Mouse (Mus musculus): Measurements from ENCODE around the gene Mon2. TPM values are rescaled to one million over a fixed set of nuclear protein-coding genes. Genes with fewer than 3 reads are reported as not detected.

Mon2 gene
- polyA plus RNA-seq, 1 experiment from 2014 or later = 32.3 TPM

DNA sequence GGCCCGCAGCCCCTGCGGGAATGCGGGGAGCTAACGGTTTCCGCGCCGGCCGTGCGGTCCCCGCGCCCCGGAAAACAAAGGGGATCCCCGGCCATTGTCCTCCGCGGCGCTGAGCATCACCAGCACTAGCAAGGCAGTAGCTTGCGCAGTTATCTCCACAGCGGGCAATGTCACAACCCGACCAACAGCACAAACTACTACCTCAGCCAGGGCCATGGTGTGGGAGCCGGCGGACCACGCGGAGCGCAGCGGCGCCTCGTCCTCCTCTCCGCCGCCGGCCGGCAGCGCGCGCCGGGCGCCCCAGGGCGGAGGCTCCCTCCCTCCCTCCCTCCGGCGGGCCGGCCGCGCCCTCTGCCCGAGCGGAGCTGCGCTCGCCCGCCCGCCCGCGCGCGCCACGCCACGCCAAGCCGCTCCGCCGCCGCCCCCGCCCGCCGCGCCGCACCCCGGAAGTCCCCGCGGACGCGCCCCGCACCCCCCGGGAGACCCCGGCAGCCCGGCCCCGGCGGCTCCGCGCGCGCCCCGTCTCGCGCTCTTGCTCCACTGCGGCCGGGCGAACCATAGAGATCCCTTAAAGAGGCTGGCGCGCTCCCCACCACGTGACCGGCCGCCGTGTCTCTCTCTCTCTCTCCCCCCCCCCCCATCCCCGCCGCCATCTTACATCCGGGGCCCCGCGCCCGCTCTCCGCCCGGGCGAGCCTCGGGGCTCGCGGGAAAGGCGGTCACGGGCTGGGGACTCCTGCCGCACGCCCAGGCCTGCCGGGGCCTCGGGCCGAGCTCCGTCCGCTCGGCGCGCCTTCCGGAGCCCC is 90.6 kb downstream of the Mon2 start:
- H3K9me3 ChIP-seq (ENCODE audit: control insufficient read depth, low read length) = no peaks in the 10 kb centered on the region
- H3K4me3 ChIP-seq (ENCODE audit: control insufficient read depth in 1 of 2, insufficient read depth in 1 of 2, low read depth in 1 of 2, low read length in 2 of 2) = peak overlapping the region; percentile 71 to 82
- H3K36me3 ChIP-seq (ENCODE audit: control insufficient read depth, insufficient read depth, low read length) = peaks cover 16% of the 10 kb centered on the region
- 1% methylated on average over 48 of the region's 115 CpGs for WGBS
- H3K4me2 ChIP-seq (ENCODE audit: low read length) = peak overlapping the region; percentile 88
- peaks cover 7 to 55% of the 10 kb centered on the region in 2 experiments for H3K4me1 ChIP-seq (ENCODE audit: control insufficient read depth in 2 of 2, insufficient read depth in 2 of 2, low read length in 2 of 2)
- peak overlapping the region; percentile 98 for H3K9ac ChIP-seq (ENCODE audit: low read length)
- H3K27ac ChIP-seq (replicated peaks in 1 of 2; ENCODE audit: control insufficient read depth in 1 of 2, insufficient read depth in 1 of 2, low read depth in 2 of 2, low read length in 2 of 2) = peak overlapping the region; percentile 98 to 100
- ATAC-seq (ENCODE audit: insufficient number of reproducible peaks, insufficient read depth, low FRiP score, low read depth) = peak; percentile 85
- no peaks in the 10 kb centered on the region for H3K27me3 ChIP-seq (ENCODE audit: control insufficient read depth, insufficient read depth, low read length)

DNA sequence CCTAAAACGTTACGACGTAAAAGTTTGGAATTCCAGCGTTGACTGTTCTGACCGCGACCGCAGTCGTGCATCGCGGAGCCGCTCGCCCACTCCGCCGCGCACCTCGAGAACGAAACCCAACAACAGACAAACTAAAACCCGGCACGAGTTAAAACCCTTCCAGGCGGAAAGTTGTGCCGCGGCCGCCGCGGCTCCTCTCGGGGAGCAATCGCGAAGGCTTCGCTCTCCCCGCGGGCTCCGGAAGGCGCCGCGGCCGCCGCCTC is 91.1 kb downstream of the Mon2 start:
- no peak for ATAC-seq (ENCODE audit: insufficient number of reproducible peaks, insufficient read depth, low FRiP score, low read depth)
- no peaks in the 10 kb centered on the region for H3K9me3 ChIP-seq (ENCODE audit: control insufficient read depth, low read length)
- H3K36me3 ChIP-seq (ENCODE audit: control insufficient read depth, insufficient read depth, low read length) = peaks cover 19% of the 10 kb centered on the region
- under 1% methylated on average over 37 of the region's 37 CpGs for WGBS
- no peaks in the 10 kb centered on the region for H3K27me3 ChIP-seq (ENCODE audit: control insufficient read depth, insufficient read depth, low read length)
- H3K27ac ChIP-seq (replicated peaks in 1 of 2; ENCODE audit: control insufficient read depth in 1 of 2, insufficient read depth in 1 of 2, low read depth in 2 of 2, low read length in 2 of 2) = peak overlapping the region; percentile 98
- H3K4me3 ChIP-seq (ENCODE audit: control insufficient read depth in 1 of 2, insufficient read depth in 1 of 2, low read depth in 1 of 2, low read length in 2 of 2) = peak overlapping the region; percentile 71 to 82
- peak overlapping the region; percentile 88 for H3K4me2 ChIP-seq (ENCODE audit: low read length)
- peak overlapping the region; percentile 98 for H3K9ac ChIP-seq (ENCODE audit: low read length)
- H3K4me1 ChIP-seq (ENCODE audit: control insufficient read depth in 2 of 2, insufficient read depth in 2 of 2, low read length in 2 of 2) = peaks cover 5 to 51% of the 10 kb centered on the region in 2 experiments

DNA sequence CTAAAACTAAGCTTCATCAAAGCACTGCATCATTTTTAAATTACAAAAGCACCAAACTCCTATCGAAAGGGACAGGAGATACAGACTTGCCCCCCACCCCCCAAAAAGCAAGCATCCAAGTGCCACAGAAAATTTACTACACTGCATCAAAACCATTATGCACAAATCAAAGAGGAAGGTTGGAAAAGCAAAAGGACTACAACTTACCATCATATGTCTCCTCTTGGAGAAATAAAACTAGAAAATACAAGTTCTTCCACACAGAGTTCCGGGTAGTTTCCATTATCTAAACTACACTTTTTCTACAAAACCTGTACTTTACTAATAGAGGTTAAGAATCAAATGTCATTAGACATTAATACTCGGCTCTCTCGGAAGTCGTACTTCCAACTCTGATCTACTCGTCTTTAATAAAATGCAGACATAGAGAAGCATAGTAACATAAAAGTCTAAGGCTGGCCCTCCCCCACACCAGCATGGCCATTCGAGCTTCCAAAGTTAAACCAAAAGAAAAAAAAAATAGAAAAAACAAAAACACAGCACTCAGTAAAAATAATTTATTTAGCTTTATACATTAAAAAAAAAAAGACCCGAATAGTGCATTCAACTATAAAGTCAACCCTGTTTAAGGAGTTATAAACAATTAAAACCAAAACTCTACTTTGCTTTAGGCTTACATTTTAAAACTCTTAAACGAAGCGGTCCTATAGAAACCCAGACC is 91.6 kb downstream of the Mon2 start:
- Histone ChIP-seq H3K36me3 (ENCODE audit: control insufficient read depth, insufficient read depth, low read length) (peaks cover 24% of the 10 kb centered on the region), H3K27ac (replicated peaks in 1 of 2; ENCODE audit: control insufficient read depth in 1 of 2, insufficient read depth in 1 of 2, low read depth in 2 of 2, low read length in 2 of 2) (peak overlapping the region; percentile 98), H3K9me3 (ENCODE audit: control insufficient read depth, low read length) (no peaks in the 10 kb centered on the region), H3K4me2 (ENCODE audit: low read length) (peak overlapping the region; percentile 88), H3K27me3 (ENCODE audit: control insufficient read depth, insufficient read depth, low read length) (no peaks in the 10 kb centered on the region), H3K4me1 (ENCODE audit: control insufficient read depth in 2 of 2, insufficient read depth in 2 of 2, low read length in 2 of 2) (peaks cover 3 to 46% of the 10 kb centered on the region in 2 experiments), H3K9ac (ENCODE audit: low read length) (peak overlapping the region; percentile 98), H3K4me3 (ENCODE audit: control insufficient read depth in 1 of 2, insufficient read depth in 1 of 2, low read depth in 1 of 2, low read length in 2 of 2) (peak overlapping the region; percentile 71 to 82)
- no peak for ATAC-seq (ENCODE audit: insufficient number of reproducible peaks, insufficient read depth, low FRiP score, low read depth)
- 2% methylated on average over 10 of the region's 10 CpGs for WGBS

DNA sequence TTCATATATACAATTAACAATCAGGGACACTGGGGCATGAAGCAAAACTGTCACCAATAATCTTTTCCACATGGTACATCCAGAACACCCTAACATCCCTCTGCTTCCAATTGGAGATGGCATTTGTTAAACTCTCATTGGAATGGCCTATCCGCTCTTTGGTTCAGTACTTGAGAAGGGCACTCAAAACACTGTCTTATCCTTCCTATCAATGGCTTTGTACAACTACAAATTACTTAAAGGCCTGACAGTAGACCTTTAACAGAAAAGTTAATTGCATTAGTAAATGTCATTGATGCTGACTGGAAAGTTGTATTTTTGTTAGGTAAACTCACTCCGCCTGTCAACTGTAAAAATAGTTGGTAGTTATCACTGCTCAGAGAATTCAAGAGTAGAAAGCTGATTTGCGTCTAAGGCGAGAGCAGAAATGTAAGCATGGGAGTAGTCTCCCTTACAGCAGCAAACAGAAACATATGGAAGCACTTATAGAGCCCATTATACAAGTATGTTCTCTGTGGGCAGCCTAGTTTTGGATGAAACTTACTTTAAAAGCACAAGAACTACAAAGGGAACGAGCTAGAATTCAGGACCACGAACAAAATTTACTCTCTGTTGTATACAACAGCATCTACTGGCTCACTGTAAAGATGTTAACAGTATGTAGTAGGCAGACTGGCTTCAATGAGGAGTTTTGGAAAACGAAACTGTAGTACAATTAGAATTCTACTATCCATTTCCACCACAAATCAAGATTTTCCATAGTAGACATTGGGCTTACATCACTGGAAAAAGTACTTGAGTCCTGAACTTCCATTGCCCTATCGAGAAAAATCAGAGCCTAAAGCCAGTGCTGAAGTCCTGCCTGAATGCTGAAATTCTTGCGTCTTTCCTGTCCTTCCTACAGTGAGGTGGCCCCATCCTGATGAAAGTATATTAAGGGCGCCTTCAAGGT is 92.5 kb downstream of the Mon2 start:
- H3K9ac ChIP-seq (ENCODE audit: low read length) = peak overlapping the region; percentile 98
- peak overlapping the region; percentile 72 to 98 for H3K27ac ChIP-seq (replicated peaks in 1 of 2; ENCODE audit: control insufficient read depth in 1 of 2, insufficient read depth in 1 of 2, low read depth in 2 of 2, low read length in 2 of 2)
- peaks cover 27% of the 10 kb centered on the region for H3K36me3 ChIP-seq (ENCODE audit: control insufficient read depth, insufficient read depth, low read length)
- peak overlapping the region; percentile 52 to 82 for H3K4me3 ChIP-seq (ENCODE audit: control insufficient read depth in 1 of 2, insufficient read depth in 1 of 2, low read depth in 1 of 2, low read length in 2 of 2)
- H3K4me1 ChIP-seq (ENCODE audit: control insufficient read depth in 2 of 2, insufficient read depth in 2 of 2, low read length in 2 of 2) = peaks cover 2 to 37% of the 10 kb centered on the region in 2 experiments
- ATAC-seq (ENCODE audit: insufficient number of reproducible peaks, insufficient read depth, low FRiP score, low read depth) = no peak
- 22% methylated on average over 10 of the region's 10 CpGs for WGBS
- no peaks in the 10 kb centered on the region for H3K9me3 ChIP-seq (ENCODE audit: control insufficient read depth, low read length)
- peak overlapping the region; percentile 88 for H3K4me2 ChIP-seq (ENCODE audit: low read length)
- H3K27me3 ChIP-seq (ENCODE audit: control insufficient read depth, insufficient read depth, low read length) = no peaks in the 10 kb centered on the region

DNA sequence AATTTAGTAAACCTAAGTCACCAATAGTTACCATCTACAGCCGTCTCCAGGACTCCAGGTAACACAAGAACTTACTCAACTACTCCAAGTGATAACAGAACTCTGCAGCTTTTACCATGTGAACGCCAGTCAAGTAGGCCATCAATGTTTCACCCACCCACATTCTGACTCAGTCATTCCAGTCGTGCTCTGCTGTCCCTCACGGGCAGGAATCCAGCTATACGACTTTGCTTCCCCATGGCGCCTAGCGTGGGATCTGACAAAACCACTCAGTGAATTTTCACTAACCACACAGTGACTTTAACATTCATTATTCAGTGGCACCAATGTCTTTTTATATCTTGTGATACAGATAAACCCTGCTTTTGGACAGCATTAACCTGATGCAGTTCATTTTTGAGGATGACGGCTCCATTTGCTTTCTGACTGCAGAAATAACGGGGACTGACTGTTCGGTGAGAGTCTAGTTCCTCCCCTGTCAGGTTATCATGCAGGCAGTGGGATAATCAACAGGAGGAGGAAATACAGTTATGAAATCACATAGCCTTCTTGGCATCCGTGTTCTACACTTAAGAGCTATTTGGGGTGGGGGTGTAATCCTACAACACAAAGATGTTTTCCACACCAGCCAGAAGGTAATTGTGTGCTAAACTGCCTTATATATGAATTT is 93.3 kb downstream of the Mon2 start:
- no peaks in the 10 kb centered on the region for H3K27me3 ChIP-seq (ENCODE audit: control insufficient read depth, insufficient read depth, low read length)
- H3K4me1 ChIP-seq (ENCODE audit: control insufficient read depth in 2 of 2, insufficient read depth in 2 of 2, low read length in 2 of 2) = peaks cover 2 to 29% of the 10 kb centered on the region in 2 experiments
- 21% methylated on average over 11 of the region's 11 CpGs for WGBS
- H3K4me3 ChIP-seq (ENCODE audit: control insufficient read depth in 1 of 2, insufficient read depth in 1 of 2, low read depth in 1 of 2, low read length in 2 of 2) = peak overlapping the region; percentile 10 to 82; a peak in 3 of 4 replicates
- H3K27ac ChIP-seq (replicated peaks in 1 of 2; ENCODE audit: control insufficient read depth in 1 of 2, insufficient read depth in 1 of 2, low read depth in 2 of 2, low read length in 2 of 2) = peak overlapping the region; percentile 72 to 98
- peaks cover 27% of the 10 kb centered on the region for H3K36me3 ChIP-seq (ENCODE audit: control insufficient read depth, insufficient read depth, low read length)
- no peaks in the 10 kb centered on the region for H3K9me3 ChIP-seq (ENCODE audit: control insufficient read depth, low read length)
- peak overlapping the region; percentile 98 for H3K9ac ChIP-seq (ENCODE audit: low read length)
- no peak for ATAC-seq (ENCODE audit: insufficient number of reproducible peaks, insufficient read depth, low FRiP score, low read depth)
- peak overlapping the region; percentile 88 for H3K4me2 ChIP-seq (ENCODE audit: low read length)

DNA sequence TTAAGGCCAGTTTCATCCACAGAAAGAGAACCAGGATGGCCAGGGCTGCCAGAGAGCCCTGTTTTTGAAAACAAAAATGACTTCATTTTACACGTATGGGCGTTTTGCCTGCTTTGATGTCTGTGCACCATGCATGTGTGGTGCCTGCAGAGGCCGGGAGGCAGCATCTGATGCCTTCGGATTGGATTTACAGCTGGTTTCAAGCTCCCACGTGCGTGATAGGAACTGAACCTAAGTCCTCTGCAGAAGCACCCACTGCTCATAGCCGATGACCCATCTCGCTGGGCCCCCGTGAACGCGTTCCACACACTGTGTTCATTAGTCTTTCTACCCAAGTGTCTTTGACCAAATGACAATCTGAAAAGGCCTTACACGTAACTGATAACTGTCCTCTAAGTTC is 96.2 kb downstream of the Mon2 start:
- Histone ChIP-seq H3K36me3 (ENCODE audit: control insufficient read depth, insufficient read depth, low read length) (peaks cover 31% of the 10 kb centered on the region), H3K9me3 (ENCODE audit: control insufficient read depth, low read length) (no peaks in the 10 kb centered on the region), H3K4me2 (ENCODE audit: low read length) (no peak overlapping the region), H3K4me1 (ENCODE audit: control insufficient read depth in 2 of 2, insufficient read depth in 2 of 2, low read length in 2 of 2) (peaks cover 0 to 16% of the 10 kb centered on the region in 2 experiments; a peak in 3 of 4 replicates), H3K9ac (ENCODE audit: low read length) (no peak overlapping the region), H3K27me3 (ENCODE audit: control insufficient read depth, insufficient read depth, low read length) (no peaks in the 10 kb centered on the region), H3K4me3 (ENCODE audit: control insufficient read depth in 1 of 2, insufficient read depth in 1 of 2, low read depth in 1 of 2, low read length in 2 of 2) (no peak overlapping the region), H3K27ac (replicated peaks in 1 of 2; ENCODE audit: control insufficient read depth in 1 of 2, insufficient read depth in 1 of 2, low read depth in 2 of 2, low read length in 2 of 2) (no peak overlapping the region)
- WGBS = 95% methylated on average over 12 of the region's 12 CpGs
- ATAC-seq (ENCODE audit: insufficient number of reproducible peaks, insufficient read depth, low FRiP score, low read depth) = no peak

DNA sequence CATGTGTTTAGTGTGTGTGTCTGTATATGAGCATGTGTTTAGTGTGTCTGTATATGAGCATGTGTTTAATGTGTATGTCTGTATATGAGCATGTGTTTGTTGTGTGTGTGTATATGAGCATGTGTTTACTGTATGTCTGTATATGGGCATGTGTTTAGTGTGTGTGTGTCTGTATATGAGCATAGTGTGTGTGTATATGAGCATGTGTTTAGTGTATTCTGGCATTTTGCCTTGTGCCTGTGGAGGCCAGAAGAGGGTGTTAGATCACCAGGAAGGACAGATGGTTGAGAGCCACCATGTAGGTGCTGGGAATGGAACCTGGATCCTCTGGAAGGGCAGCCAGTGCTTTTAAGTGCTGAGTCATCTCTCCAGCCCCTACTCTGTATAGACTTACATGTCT is 96.9 kb downstream of the Mon2 start:
- H3K9me3 ChIP-seq (ENCODE audit: control insufficient read depth, low read length) = no peaks in the 10 kb centered on the region
- no peak for ATAC-seq (ENCODE audit: insufficient number of reproducible peaks, insufficient read depth, low FRiP score, low read depth)
- H3K9ac ChIP-seq (ENCODE audit: low read length) = no peak overlapping the region
- H3K36me3 ChIP-seq (ENCODE audit: control insufficient read depth, insufficient read depth, low read length) = peaks cover 31% of the 10 kb centered on the region
- H3K27ac ChIP-seq (replicated peaks in 1 of 2; ENCODE audit: control insufficient read depth in 1 of 2, insufficient read depth in 1 of 2, low read depth in 2 of 2, low read length in 2 of 2) = no peak overlapping the region
- no peak overlapping the region for H3K4me2 ChIP-seq (ENCODE audit: low read length)
- H3K4me3 ChIP-seq (ENCODE audit: control insufficient read depth in 1 of 2, insufficient read depth in 1 of 2, low read depth in 1 of 2, low read length in 2 of 2) = no peak overlapping the region
- peaks cover 0 to 16% of the 10 kb centered on the region in 2 experiments; a peak in 3 of 4 replicates for H3K4me1 ChIP-seq (ENCODE audit: control insufficient read depth in 2 of 2, insufficient read depth in 2 of 2, low read length in 2 of 2)
- H3K27me3 ChIP-seq (ENCODE audit: control insufficient read depth, insufficient read depth, low read length) = no peaks in the 10 kb centered on the region

Measured in heart, embryonic 14.5 days (tissue).